Mouse (Mus musculus): ENCODE data around the gene Ap2a2. TPM values are rescaled to one million over a fixed set of nuclear protein-coding genes. Genes with fewer than 3 reads are reported as not detected.
"Not testable (repeated sequence)": the region's sequence is repeated elsewhere in the genome, so short reads cannot be mapped to it uniquely, and the experiment has no call there.

Gene Ap2a2
- polyA plus RNA-seq, 1 experiment from 2014 or later = 79.9 TPM

- WGBS = 65% methylated on average over 1 of the region's 1 CpGs
- peaks cover 24% of the 10 kb centered on the region for H3K36me3 ChIP-seq
Observed at GRCm38 (mm10) chr7:141585881-141586280, 23.9 kb downstream of the Ap2a2 start.

GRCm38 (mm10) chr7:141588890-141589289 lies 26.9 kb downstream of the Ap2a2 start:
- DNase-seq (ENCODE audit: low spot score) = no peak
- no peak overlapping the region for H3K27ac ChIP-seq
- WGBS = 76% methylated on average over 6 of the region's 6 CpGs
- peaks cover 16% of the 10 kb centered on the region for H3K4me1 ChIP-seq
- peaks cover 31% of the 10 kb centered on the region for H3K36me3 ChIP-seq
- H3K9me3 ChIP-seq = no peaks in the 10 kb centered on the region
- no peak overlapping the region for H3K4me3 ChIP-seq
- no peaks in the 10 kb centered on the region for H3K27me3 ChIP-seq (ENCODE audit: insufficient read depth, poor library complexity, severe bottlenecking)

More at GRCm38 (mm10) chr7:141585881-141586280, 23.9 kb downstream of the Ap2a2 start:
- Histone ChIP-seq H3K4me1 (peaks cover 18% of the 10 kb centered on the region), H3K4me3 (no peak overlapping the region), H3K27ac (peak overlapping the region; percentile 59; the same call in 1 of the 2 replicates), H3K27me3 (ENCODE audit: insufficient read depth, poor library complexity, severe bottlenecking) (no peaks in the 10 kb centered on the region), H3K9me3 (no peaks in the 10 kb centered on the region)
- no peak for DNase-seq (ENCODE audit: low spot score)

- not testable (repeated sequence) for H3K4me3 ChIP-seq; H3K27ac ChIP-seq; H3K9me3 ChIP-seq; DNase-seq (ENCODE audit: low spot score); H3K27me3 ChIP-seq (ENCODE audit: insufficient read depth, poor library complexity, severe bottlenecking); H3K4me1 ChIP-seq
- WGBS = 91% methylated on average over 6 of the region's 7 CpGs
- peaks cover 35% of the 10 kb centered on the region for H3K36me3 ChIP-seq
Observed at GRCm38 (mm10) chr7:141590249-141590648, 28.3 kb downstream of the Ap2a2 start.

GRCm38 (mm10) chr7:141590959-141591358 lies 29.0 kb downstream of the Ap2a2 start:
- Histone ChIP-seq H3K9me3 (no peaks in the 10 kb centered on the region), H3K4me3 (no peak overlapping the region), H3K36me3 (peaks cover 40% of the 10 kb centered on the region), H3K27me3 (ENCODE audit: insufficient read depth, poor library complexity, severe bottlenecking) (no peaks in the 10 kb centered on the region), H3K27ac (no peak overlapping the region), H3K4me1 (peaks cover under 1% of the 10 kb centered on the region; the same call in 1 of the 2 replicates)
- 93% methylated on average over 8 of the region's 8 CpGs for WGBS
- DNase-seq (ENCODE audit: low spot score) = no peak

GRCm38 (mm10) chr7:141592096-141592495 lies 30.1 kb downstream of the Ap2a2 start:
- no peaks in the 10 kb centered on the region for H3K27me3 ChIP-seq (ENCODE audit: insufficient read depth, poor library complexity, severe bottlenecking)
- no peaks in the 10 kb centered on the region for H3K4me1 ChIP-seq
- DNase-seq (ENCODE audit: low spot score) = no peak
- H3K36me3 ChIP-seq = peaks cover 50% of the 10 kb centered on the region
- no peaks in the 10 kb centered on the region for H3K9me3 ChIP-seq
- WGBS = 96% methylated on average over 1 of the region's 1 CpGs
- no peak overlapping the region for H3K27ac ChIP-seq
- no peak overlapping the region for H3K4me3 ChIP-seq

- no peak overlapping the region for H3K4me3 ChIP-seq
- no peak overlapping the region for H3K27ac ChIP-seq
- 90% methylated on average over 6 of the region's 6 CpGs for WGBS
- H3K4me1 ChIP-seq = no peaks in the 10 kb centered on the region
- no peaks in the 10 kb centered on the region for H3K27me3 ChIP-seq (ENCODE audit: insufficient read depth, poor library complexity, severe bottlenecking)
- DNase-seq (ENCODE audit: low spot score) = no peak
- no peaks in the 10 kb centered on the region for H3K9me3 ChIP-seq
- peaks cover 59% of the 10 kb centered on the region for H3K36me3 ChIP-seq
Observed at GRCm38 (mm10) chr7:141593056-141593455, 31.1 kb downstream of the Ap2a2 start.

DNA sequence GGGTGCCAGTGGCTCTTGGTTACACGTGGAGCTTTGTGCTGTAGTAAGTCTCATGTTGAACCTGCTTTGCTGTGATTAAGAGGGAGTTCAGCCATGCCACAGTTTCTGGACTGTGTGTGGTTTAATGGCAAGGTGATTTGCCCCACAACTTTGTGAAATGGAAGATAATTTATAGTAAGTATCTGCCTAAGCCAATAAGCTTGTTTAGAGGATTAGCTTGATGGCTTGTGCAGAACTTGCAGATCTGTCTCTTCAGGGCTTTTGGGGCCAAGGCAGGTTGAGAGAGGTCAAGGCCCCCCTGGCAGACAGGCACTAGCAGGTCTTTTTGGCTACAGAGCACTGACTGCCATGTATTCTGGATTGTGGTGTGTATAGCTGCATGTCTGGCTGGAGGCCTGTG lies 35.0 kb downstream of the Ap2a2 start:
- Histone ChIP-seq H3K4me1 (no peaks in the 10 kb centered on the region), H3K36me3 (peaks cover 72% of the 10 kb centered on the region), H3K9me3 (no peaks in the 10 kb centered on the region), H3K4me3 (no peak overlapping the region), H3K27ac (no peak overlapping the region), H3K27me3 (ENCODE audit: insufficient read depth, poor library complexity, severe bottlenecking) (no peaks in the 10 kb centered on the region)
- WGBS = 91% methylated on average over 1 of the region's 1 CpGs
- DNase-seq (ENCODE audit: low spot score) = no peak

DNA sequence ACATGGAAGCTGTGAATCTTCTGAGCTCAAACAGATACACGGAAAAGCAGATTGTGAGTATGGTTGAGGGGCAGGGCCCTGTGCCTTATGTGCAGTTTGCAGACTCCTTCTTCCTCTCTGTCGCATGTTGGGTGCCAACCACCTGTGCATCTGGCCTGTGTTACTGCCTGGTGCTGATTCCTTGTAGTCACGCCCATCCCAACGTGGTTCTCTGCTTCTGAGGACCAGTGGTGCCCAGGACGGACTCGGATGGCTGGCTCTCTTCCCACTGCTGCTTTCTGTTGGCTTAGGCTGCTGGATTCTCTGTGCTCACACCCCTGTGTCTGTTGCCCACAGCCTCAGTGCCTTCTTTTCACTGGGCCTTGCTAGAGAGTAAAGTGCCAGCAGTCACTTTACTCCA lies 35.6 kb downstream of the Ap2a2 start:
- no peak overlapping the region for H3K27ac ChIP-seq

DNA sequence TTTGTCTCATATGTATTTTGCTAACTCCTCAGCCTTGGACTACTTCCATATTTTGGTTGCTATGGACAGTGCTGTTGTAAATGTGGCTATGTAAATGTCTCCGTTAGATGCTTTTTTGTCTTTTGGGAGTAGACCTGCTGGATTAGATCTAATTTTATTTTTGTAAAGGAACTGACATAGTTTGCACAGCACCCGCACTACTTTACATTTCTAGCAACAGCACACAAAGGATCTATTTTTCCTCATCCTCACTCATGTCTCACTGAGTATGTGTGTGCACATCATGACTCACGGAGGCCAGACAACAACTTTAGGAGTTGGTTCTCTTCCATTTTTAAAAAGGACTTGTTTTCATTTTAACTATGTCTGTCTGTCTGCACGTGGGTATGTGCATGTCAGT lies 45.7 kb downstream of the Ap2a2 start:
- WGBS = 91% methylated on average over 4 of the region's 4 CpGs
- no peaks in the 10 kb centered on the region for H3K9me3 ChIP-seq
- no peak for DNase-seq (ENCODE audit: low spot score)
- H3K4me3 ChIP-seq = no peak overlapping the region
- no peak overlapping the region for H3K27ac ChIP-seq
- H3K36me3 ChIP-seq = peaks cover 76% of the 10 kb centered on the region
- peaks cover 18% of the 10 kb centered on the region for H3K4me1 ChIP-seq
- H3K27me3 ChIP-seq (ENCODE audit: insufficient read depth, poor library complexity, severe bottlenecking) = no peaks in the 10 kb centered on the region

More for the DNA sequence above, 35.6 kb downstream of the Ap2a2 start:
- Histone ChIP-seq H3K9me3 (no peaks in the 10 kb centered on the region), H3K36me3 (peaks cover 78% of the 10 kb centered on the region), H3K4me1 (no peaks in the 10 kb centered on the region), H3K27me3 (ENCODE audit: insufficient read depth, poor library complexity, severe bottlenecking) (no peaks in the 10 kb centered on the region), H3K4me3 (no peak overlapping the region)
- DNase-seq (ENCODE audit: low spot score) = no peak
- 92% methylated on average over 6 of the region's 6 CpGs for WGBS

DNA sequence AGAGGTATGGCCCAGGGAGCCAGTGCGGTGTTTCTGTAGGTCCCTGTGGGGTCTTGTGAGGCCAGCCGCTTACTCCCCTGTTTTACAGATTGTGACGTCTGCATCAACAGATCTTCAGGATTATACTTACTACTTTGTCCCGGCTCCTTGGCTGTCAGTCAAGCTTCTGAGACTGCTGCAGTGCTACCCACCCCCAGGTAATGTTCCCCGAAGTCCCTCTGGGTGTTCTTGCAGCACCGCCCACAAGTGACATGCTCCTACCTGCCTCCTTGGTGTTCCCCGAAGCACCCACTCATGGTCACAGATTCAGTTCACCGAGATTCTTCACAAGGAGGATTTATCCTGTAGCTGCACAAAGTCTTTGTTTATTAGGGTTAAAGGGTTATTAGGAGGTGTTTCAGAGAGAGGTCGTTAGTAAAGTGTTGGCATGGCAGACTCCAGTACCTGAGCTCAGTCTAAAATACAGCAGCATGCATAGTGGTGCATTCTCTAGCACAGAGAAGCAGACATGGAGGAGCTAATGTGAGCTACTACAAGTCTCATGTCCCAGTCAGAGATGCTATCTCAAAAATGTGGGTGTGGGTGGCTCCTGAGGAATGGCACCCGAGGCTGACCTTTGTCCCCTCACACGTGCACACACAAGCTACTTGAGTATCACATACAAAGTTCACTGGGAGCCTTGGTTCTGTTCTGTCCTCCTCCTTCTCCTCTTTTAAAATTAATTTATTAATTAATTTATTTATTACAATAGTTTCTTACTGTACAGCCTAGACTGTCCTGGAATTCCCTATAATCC lies 47.9 kb downstream of the Ap2a2 start:
- no peak for DNase-seq (ENCODE audit: low spot score)
- peaks cover 78% of the 10 kb centered on the region for H3K36me3 ChIP-seq
- 84% methylated on average over 11 of the region's 11 CpGs for WGBS
- peaks cover 25% of the 10 kb centered on the region for H3K4me1 ChIP-seq
- H3K27ac ChIP-seq = no peak overlapping the region
- H3K27me3 ChIP-seq (ENCODE audit: insufficient read depth, poor library complexity, severe bottlenecking) = no peaks in the 10 kb centered on the region
- H3K4me3 ChIP-seq = no peak overlapping the region
- no peaks in the 10 kb centered on the region for H3K9me3 ChIP-seq

DNA sequence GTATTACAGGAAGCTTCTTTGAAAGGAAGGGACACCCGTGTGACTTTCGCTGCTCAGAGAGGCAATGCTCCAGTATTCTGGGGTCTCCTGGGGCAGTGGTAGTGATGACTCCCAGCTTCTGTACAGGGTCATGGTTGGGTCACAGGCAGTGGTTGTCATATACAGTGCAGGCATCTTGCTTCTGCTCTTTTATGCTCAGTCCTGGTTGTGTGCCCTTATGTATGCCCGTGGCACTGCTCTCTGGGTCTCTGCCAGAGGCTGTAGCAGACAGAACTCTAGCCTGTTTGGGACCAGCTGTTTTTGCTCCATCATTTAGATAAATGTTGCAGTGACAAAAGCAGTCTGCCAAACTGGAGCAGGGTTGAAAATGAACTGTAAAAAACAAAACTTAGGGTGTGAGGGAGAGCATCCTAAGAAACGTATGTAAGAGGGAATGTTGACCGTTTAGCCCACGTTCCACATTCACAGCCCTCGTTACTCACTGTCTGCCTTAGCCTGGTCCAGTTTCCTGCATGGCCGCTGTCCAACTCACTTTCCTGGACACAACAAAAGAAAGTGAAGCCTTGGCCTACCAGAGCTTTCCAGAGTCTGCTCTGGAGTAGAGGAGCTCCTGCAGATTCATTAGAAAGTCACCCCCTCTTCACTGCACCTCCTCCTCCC lies 49.9 kb downstream of the Ap2a2 start:
- WGBS = 85% methylated on average over 8 of the region's 8 CpGs
- no peaks in the 10 kb centered on the region for H3K27me3 ChIP-seq (ENCODE audit: insufficient read depth, poor library complexity, severe bottlenecking)
- peaks cover 80% of the 10 kb centered on the region for H3K36me3 ChIP-seq
- no peaks in the 10 kb centered on the region for H3K9me3 ChIP-seq
- H3K4me3 ChIP-seq = no peak overlapping the region
- no peak overlapping the region for H3K27ac ChIP-seq
- H3K4me1 ChIP-seq = peaks cover 25% of the 10 kb centered on the region
- DNase-seq (ENCODE audit: low spot score) = no peak

- 86% methylated on average over 18 of the region's 18 CpGs for WGBS
- no peak overlapping the region for H3K27ac ChIP-seq
- peaks cover 82% of the 10 kb centered on the region for H3K36me3 ChIP-seq
Observed at GRCm38 (mm10) chr7:141612371-141612760, 50.4 kb downstream of the Ap2a2 start.

DNA sequence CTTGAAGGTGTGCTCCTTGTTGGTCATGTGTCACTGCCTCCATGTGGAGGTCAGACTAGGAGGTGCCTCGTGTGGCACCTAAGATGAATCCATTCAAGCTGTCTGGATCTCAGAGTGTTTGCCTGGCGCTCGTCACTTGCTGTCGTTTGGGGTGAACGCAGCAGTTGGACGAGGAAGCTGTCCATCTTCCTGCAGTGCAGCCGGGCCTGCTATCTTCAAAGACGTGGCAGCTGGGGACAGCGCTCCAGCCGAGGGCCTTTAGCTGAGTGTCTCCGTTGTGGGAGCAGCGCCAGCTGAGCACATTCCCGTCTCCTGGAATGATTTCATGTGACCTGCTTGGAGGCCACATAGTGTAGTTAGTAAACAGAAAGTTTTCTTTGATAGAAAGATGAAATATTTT lies 50.8 kb downstream of the Ap2a2 start:
- Histone ChIP-seq H3K4me3 (no peak overlapping the region), H3K36me3 (peaks cover 84% of the 10 kb centered on the region), H3K27me3 (ENCODE audit: insufficient read depth, poor library complexity, severe bottlenecking) (no peaks in the 10 kb centered on the region), H3K27ac (no peak overlapping the region), H3K4me1 (peaks cover 25% of the 10 kb centered on the region), H3K9me3 (no peaks in the 10 kb centered on the region)
- 46% methylated on average over 13 of the region's 13 CpGs for WGBS
- DNase-seq (ENCODE audit: low spot score) = peak; percentile 81

More at GRCm38 (mm10) chr7:141612371-141612760, 50.4 kb downstream of the Ap2a2 start:
- no peak for DNase-seq (ENCODE audit: low spot score)
- no peaks in the 10 kb centered on the region for H3K27me3 ChIP-seq (ENCODE audit: insufficient read depth, poor library complexity, severe bottlenecking)
- peaks cover 25% of the 10 kb centered on the region for H3K4me1 ChIP-seq
- H3K4me3 ChIP-seq = no peak overlapping the region
- no peaks in the 10 kb centered on the region for H3K9me3 ChIP-seq
